ENCODE assay signal across 8 mouse cellular contexts in the genomic region with DNA sequence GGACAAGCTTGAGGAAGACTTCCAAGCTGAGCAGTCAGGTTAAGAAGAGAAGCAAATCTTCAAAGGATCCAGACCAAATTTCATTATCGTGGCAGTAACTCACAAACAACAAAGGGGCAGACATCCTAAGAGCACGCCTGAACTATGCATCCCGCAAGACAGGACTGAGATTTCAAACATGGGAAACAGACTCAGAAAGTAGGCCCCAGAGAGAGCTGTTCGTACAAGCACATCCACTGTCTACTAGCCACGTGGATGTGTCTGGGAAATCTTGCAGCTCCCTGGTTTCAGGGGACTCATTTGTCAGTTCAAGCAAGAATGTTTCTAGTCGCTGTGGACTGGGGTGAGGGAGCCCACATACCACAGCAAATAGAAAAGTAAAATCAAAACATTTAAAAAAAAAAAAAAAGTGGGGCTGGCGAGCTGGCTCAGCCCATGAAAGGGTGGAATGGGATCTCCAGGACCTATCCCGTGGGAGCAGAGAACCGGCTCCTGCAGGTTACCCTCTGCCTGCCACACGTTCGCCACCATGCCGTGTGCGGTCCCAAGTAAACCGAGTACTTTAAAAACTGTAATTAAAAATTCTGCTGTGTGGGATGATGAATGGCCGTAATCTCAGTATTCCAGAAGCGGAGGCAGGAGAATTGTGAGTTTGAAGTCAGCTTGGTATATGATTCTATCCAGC. TPM values are rescaled to one million over a fixed set of nuclear protein-coding genes. Genes with fewer than 3 reads are reported as not detected.
A peak's percentile ranks its signal among the peaks of the same experiment; 100 is the strongest.
DNase-seq lines count a peak whose midpoint lies in the region; ATAC-seq lines count a peak whose summit lies in the region.

No protein-coding gene starts in this region.

- H3K4me3 ChIP-seq in lung, embryonic 15.5 days: no peak overlapping the region
- H3K4me3 ChIP-seq in forebrain, embryonic 16.5 days (replicated peaks; ENCODE audit: low read length): no peak overlapping the region
- H3K4me3 ChIP-seq in limb, embryonic 12.5 days (replicated peaks): no peak overlapping the region
- no peak overlapping the region for H3K4me3 ChIP-seq in stomach, embryonic 14.5 days (ENCODE audit: low read depth, low read length)

- no peak overlapping the region for H3K4me2 ChIP-seq in lung, embryonic 15.5 days
- H3K4me2 ChIP-seq in forebrain, embryonic 16.5 days (ENCODE audit: low read length): no peak overlapping the region
- peak overlapping the region; percentile 35 for H3K4me2 ChIP-seq in limb, embryonic 12.5 days
- no peak overlapping the region for H3K4me2 ChIP-seq in stomach, embryonic 14.5 days (replicated peaks; ENCODE audit: low read depth, low read length)

- H3K27ac ChIP-seq in lung, embryonic 15.5 days: peak overlapping the region; percentile 35
- H3K27ac ChIP-seq in forebrain, embryonic 16.5 days (ENCODE audit: low read length): peak overlapping the region; percentile 49
- H3K27ac ChIP-seq in limb, embryonic 12.5 days: peak overlapping the region; percentile 96
- peak overlapping the region; percentile 22; the same call in 1 of the 2 replicates for H3K27ac ChIP-seq in stomach, embryonic 14.5 days (ENCODE audit: low read length)

- DNase-seq in lung, postnatal 36 days: no peak
- DNase-seq in cerebellum, postnatal 14 days: no peak
- no peak for DNase-seq in c-Kit-positive CD71-positive TER-119-positive erythroid progenitor cells, embryonic 14.5 days (ENCODE audit: low spot score)

- H3K27me3 ChIP-seq in lung, embryonic 15.5 days: no peaks in the 10 kb centered on the region
- H3K27me3 ChIP-seq in forebrain, embryonic 16.5 days (replicated peaks; ENCODE audit: control insufficient read depth, insufficient read depth, low read length): peaks cover 19% of the 10 kb centered on the region
- H3K27me3 ChIP-seq in limb, embryonic 12.5 days: no peaks in the 10 kb centered on the region
- H3K27me3 ChIP-seq in stomach, embryonic 14.5 days (ENCODE audit: control insufficient read depth, insufficient read depth, low read length): no peaks in the 10 kb centered on the region

- no peak for ATAC-seq in lung, embryonic 15.5 days (ENCODE audit: borderline replicate concordance, extremely low read depth, low FRiP score, low TSS enrichment)
- ATAC-seq in forebrain, embryonic 16.5 days: peak; percentile 59
- ATAC-seq in limb, embryonic 12.5 days (ENCODE audit: insufficient number of reproducible peaks, insufficient read depth, low FRiP score, low TSS enrichment, low read depth): peak; percentile 56
- peak; percentile 4; the same call in 1 of the 2 replicates for ATAC-seq in stomach, embryonic 14.5 days (ENCODE audit: insufficient number of reproducible peaks, insufficient read depth, low FRiP score, low read depth)
- no peak for ATAC-seq in granulocyte monocyte progenitor cell, adult 5-6 weeks (replicated peaks; ENCODE audit: poor library complexity, severe bottlenecking)

- H3K4me1 ChIP-seq in lung, embryonic 15.5 days: peaks cover 30% of the 10 kb centered on the region
- H3K4me1 ChIP-seq in forebrain, embryonic 16.5 days (replicated peaks; ENCODE audit: control insufficient read depth, insufficient read depth, low read length): peaks cover 17% of the 10 kb centered on the region
- peaks cover 40% of the 10 kb centered on the region for H3K4me1 ChIP-seq in limb, embryonic 12.5 days (replicated peaks)
- H3K4me1 ChIP-seq in stomach, embryonic 14.5 days (ENCODE audit: control insufficient read depth, insufficient read depth, low read length): peaks cover 15% of the 10 kb centered on the region; the same call in 1 of the 2 replicates

- WGBS in lung, embryonic 15.5 days: 57% methylated on average over 16 of the region's 16 CpGs
- WGBS in forebrain, embryonic 16.5 days: 45% methylated on average over 16 of the region's 16 CpGs
- 44% methylated on average over 16 of the region's 16 CpGs for WGBS in limb, embryonic 12.5 days
- 55% methylated on average over 16 of the region's 16 CpGs for WGBS in stomach, embryonic 14.5 days

- no peak overlapping the region for H3K9ac ChIP-seq in lung, embryonic 15.5 days
- H3K9ac ChIP-seq in forebrain, embryonic 16.5 days (replicated peaks; ENCODE audit: low read depth, low read length): peak overlapping the region; percentile 30; the same call in 1 of the 2 replicates
- no peak overlapping the region for H3K9ac ChIP-seq in limb, embryonic 12.5 days (replicated peaks)
- H3K9ac ChIP-seq in stomach, embryonic 14.5 days (replicated peaks; ENCODE audit: low read depth, low read length): no peak overlapping the region

- H3K9me3 ChIP-seq in lung, embryonic 15.5 days: no peaks in the 10 kb centered on the region
- H3K9me3 ChIP-seq in forebrain, embryonic 16.5 days (ENCODE audit: control insufficient read depth, low read length): no peaks in the 10 kb centered on the region
- no peaks in the 10 kb centered on the region for H3K9me3 ChIP-seq in limb, embryonic 12.5 days
- H3K9me3 ChIP-seq in stomach, embryonic 14.5 days (ENCODE audit: control insufficient read depth, low read depth, low read length): no peaks in the 10 kb centered on the region

- H3K36me3 ChIP-seq in lung, embryonic 15.5 days: no peaks in the 10 kb centered on the region
- no peaks in the 10 kb centered on the region for H3K36me3 ChIP-seq in forebrain, embryonic 16.5 days (ENCODE audit: control insufficient read depth, insufficient read depth)
- H3K36me3 ChIP-seq in limb, embryonic 12.5 days: no peaks in the 10 kb centered on the region
- no peaks in the 10 kb centered on the region for H3K36me3 ChIP-seq in stomach, embryonic 14.5 days (ENCODE audit: control insufficient read depth, insufficient read depth, low read length)

RNA-seq across cellular contexts. Expression of gene Abat, which starts 11.1 kb away (rescaled TPM):
- polyA plus RNA-seq in lung, embryonic 15.5 days (2015; fragmentation: Nextera tagmentation; extraction: Ambion mirVana): 19.9 and 22.4 TPM in 2 replicates
- polyA plus RNA-seq in forebrain, embryonic 16.5 days (2015; fragmentation: Nextera tagmentation; extraction: Ambion mirVana): 48.5 and 58.0 TPM in 2 replicates
- 36.4 and 41.8 TPM in 2 replicates for polyA plus RNA-seq in limb, embryonic 12.5 days (2016; fragmentation: Nextera tagmentation; extraction: Ambion mirVana)
- polyA plus RNA-seq in stomach, embryonic 14.5 days (2014; fragmentation: Nextera tagmentation; extraction: Ambion mirVana): 16.2 and 19.0 TPM in 2 replicates
- not detected in 2 replicates for total RNA-seq in granulocyte monocyte progenitor cell, adult 5-6 weeks (2014; fragmentation: Nextera tagmentation)
- not detected in 2 replicates for total RNA-seq in granulocyte monocyte progenitor cell, adult 5-6 weeks (2017)

RNA-seq across cellular contexts. Expression of gene Mettl22, which starts 53.7 kb away (rescaled TPM):
- polyA plus RNA-seq in lung, embryonic 15.5 days (2015; fragmentation: Nextera tagmentation; extraction: Ambion mirVana): 15.3 and 18.8 TPM in 2 replicates
- polyA plus RNA-seq in forebrain, embryonic 16.5 days (2015; fragmentation: Nextera tagmentation; extraction: Ambion mirVana): 37.5 and 50.3 TPM in 2 replicates
- polyA plus RNA-seq in limb, embryonic 12.5 days (2016; fragmentation: Nextera tagmentation; extraction: Ambion mirVana): 16.9 and 19.3 TPM in 2 replicates
- 19.0 and 21.7 TPM in 2 replicates for polyA plus RNA-seq in stomach, embryonic 14.5 days (2014; fragmentation: Nextera tagmentation; extraction: Ambion mirVana)
- total RNA-seq in granulocyte monocyte progenitor cell, adult 5-6 weeks (2014; fragmentation: Nextera tagmentation): 23.8 and 25.0 TPM in 2 replicates
- total RNA-seq in granulocyte monocyte progenitor cell, adult 5-6 weeks (2017): 10.3 and 11.5 TPM in 2 replicates

Comparison
In these comparisons a context has a peak if more than half of its experiments do, and no peak if none do; other contexts are left out.
1. ATAC-seq: peak in forebrain, embryonic 16.5 days (single experiment), limb, embryonic 12.5 days (single experiment) and stomach, embryonic 14.5 days (single experiment); none in lung, embryonic 15.5 days (single experiment) and granulocyte monocyte progenitor cell, adult 5-6 weeks (single experiment).
2. H3K27ac ChIP-seq: peak in every context shown above with its lines; median percentile 96 in limb, embryonic 12.5 days; 49 in forebrain, embryonic 16.5 days; 35 in lung, embryonic 15.5 days; 22 in stomach, embryonic 14.5 days.